Mouse (Mus musculus) right cerebral cortex, adult 18-20 months (tissue): ENCODE measurements at regions not wholly inside any gene's neighbourhood (a gene's known extent, or its start where the extent isn't known, plus 50 kb on each side); places are given as distances from the start of the nearest gene placed in this dataset.

Source experiments
- DNase-seq: peaks from one replicate; pipeline ENCODE4 v3.0.0; 2022; ENCODE audit warnings: mixed read lengths

GRCm38 (mm10) chr8:6577868-6578634, 1472.9 kb upstream of the Slc10a2 start:
- no peak for DNase-seq

GRCm38 (mm10) chr8:6575241-6575640, 1470.1 kb upstream of the Slc10a2 start:
- no peak for DNase-seq

DNA sequence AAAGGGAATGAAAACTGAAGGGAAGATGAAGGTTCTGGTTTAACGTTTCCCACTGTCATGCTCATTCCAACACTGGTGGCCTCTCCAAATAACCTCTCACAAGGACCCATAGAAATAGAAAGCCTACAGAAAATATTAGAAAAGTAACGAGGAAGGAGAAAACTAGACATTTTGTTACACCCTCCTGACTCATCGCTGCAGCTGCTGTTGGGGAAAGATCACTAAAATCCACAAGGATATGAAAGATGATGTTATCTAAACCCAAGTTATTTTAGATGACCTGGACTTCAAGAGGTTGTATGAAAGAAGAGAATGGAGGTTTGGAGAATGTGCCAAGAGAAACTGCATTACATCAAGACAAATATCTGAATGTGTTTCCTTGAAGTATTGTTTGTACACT, 1468.3 kb upstream of the Slc10a2 start:
- DNase-seq: no peak

DNA sequence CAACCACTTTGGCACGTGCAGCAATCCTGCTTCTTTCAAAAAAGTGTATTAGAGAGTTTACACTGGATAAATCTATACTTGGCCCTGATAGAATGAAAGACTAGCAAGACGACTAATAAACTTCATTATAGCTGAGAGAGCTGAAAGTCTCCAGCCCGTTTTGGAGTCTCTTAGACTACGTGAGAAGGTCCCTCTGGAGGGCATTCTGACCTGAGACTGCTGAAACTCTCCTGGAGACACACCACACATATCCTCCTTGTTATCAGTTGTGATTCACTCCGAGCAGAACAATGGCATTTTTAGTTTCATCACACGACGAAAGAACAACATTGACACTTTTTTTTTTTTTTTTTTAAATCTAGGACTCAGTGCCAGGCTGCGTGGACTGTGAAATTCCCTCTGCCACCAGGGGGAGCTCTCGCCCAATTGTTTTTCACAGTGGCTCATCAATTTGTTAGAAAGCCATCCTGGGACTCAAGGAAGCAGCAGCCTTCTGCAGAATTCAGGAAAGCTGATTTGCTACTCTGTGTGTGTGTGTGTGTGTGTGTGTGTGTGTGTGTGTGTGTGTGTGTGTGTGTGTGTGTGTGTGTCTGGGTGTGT, 1467.0 kb upstream of the Slc10a2 start:
- DNase-seq: peak; percentile 81

- no peak for DNase-seq
These were observed 1445.8 kb upstream of the Slc10a2 start for GRCm38 (mm10) chr8:6550965-6551364.

DNA sequence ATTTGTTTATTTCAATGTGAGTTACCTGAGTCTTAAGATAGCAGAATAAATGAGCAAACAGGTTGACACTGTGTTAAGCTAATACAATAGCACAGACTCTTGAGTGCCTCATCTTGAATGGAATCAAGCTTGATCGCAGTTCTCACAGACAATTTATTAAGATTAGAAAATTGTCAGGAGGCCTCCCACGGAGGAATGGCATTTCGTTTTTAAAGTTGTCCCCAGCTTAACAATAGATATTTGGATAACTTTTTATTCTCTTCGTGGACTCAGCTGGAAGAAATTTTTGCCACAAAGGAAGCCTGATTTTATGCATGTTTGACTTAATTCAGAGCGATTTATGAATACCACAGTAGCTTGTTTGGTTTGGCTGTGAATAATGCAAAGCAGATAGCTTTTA, 1422.0 kb upstream of the Slc10a2 start:
- no peak for DNase-seq

- DNase-seq: no peak
These were observed 1410.9 kb upstream of the Slc10a2 start for GRCm38 (mm10) chr8:6515882-6516682.

GRCm38 (mm10) chr8:6492453-6492852, 1387.3 kb upstream of the Slc10a2 start:
- peak; percentile 44 for DNase-seq

- DNase-seq: no peak
These were observed 1376.8 kb upstream of the Slc10a2 start for GRCm38 (mm10) chr8:6481966-6482365.

- no peak for DNase-seq
These were observed 1365.9 kb upstream of the Slc10a2 start for GRCm38 (mm10) chr8:6471089-6471488.

DNA sequence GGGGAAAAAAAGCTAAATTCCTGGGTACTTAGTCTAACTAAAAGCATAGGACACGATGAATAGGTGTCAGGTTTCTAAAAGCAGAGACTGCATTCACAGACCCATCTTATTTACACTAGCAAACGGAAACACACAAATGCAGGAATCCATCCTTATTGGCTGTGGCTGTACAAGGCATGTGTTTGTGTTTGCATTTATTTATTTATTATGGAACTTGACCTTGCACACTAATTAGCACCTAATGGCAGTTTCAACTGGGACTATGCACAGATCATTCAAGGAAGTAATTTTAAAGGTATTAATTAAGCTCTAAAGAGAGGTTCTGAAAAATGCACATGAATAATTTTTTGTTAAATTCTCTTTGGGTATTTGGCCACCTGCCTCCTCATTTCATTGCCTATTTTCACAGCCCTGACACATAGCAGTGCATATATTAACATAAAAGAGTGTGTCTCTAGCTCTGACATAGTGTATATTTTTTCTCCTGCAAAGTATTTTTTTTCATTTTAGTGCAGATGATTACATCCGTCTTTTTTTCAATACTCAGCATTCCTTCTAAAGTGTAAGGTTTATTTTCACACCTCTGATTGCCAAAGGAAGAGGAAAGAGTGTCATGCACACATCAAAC, 1351.5 kb upstream of the Slc10a2 start:
- DNase-seq: no peak

- no peak for DNase-seq
These were observed 1343.2 kb upstream of the Slc10a2 start for GRCm38 (mm10) chr8:6448301-6448700.

DNA sequence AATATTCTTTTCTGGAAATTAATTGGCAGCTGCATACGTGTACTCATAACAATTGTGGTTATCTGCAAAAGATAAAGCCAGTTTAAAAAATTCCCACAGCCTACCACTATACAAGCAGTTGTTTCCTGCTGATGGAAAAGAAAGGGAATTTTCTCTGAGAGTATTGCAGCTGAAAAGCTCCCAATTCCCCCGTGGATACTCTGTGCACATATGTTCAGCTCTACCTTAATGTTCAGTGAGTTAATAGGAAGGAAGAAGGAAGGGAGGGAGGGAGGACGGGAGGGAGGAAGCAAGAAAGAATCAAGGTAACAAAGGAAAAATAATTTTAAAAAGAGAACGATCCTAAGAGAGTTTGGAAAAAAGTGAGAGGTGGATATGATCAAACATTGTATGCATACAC, 1333.9 kb upstream of the Slc10a2 start:
- no peak for DNase-seq
